Mouse (Mus musculus) neutrophil, adult 65 days (primary cell): ENCODE measurements around the gene T2. TPM values are rescaled to one million over a fixed set of nuclear protein-coding genes. Genes with fewer than 3 reads are reported as not detected.

Experiments used
- total RNA-seq: library from RNA; stranded (reverse); gene quantifications from 2 replicates; pipeline ENCODE4 v1.2.4, GENCODE M21; 2023

T2 gene
- not detected in 2 replicates for total RNA-seq

GRCm38 (mm10) chr17:8355692-8356091, at the start of gene T2:
Gene T2, plus strand, starts transcription at chr17:8355992.

GRCm38 (mm10) chr17:8310838-8311614, 44.8 kb upstream of the T2 start, which contains the start of gene Sft2d1:
Gene Sft2d1, plus strand, starts transcription at chr17:8311102.

GRCm38 (mm10) chr17:8337159-8337558, 18.6 kb upstream of the T2 start, which contains the start of gene Prr18:
Gene Prr18, plus strand, starts transcription at chr17:8337459.

GRCm38 (mm10) chr17:8433978-8434960, 78.5 kb downstream of the T2 start, which contains the start of gene T:
Gene T, plus strand, starts transcription at chr17:8434423.

Other genes starting within 250 kb of the T2 start
- gene Gm49673, start 208.2 kb upstream of the T2 start, total RNA-seq = 0.32 and 0.38 TPM in 2 replicates
- gene Rnaset2a, start 207.9 kb upstream of the T2 start, total RNA-seq = 24.0 and 30.5 TPM in 2 replicates
- 16.8 and 24.5 TPM in 2 replicates for gene Fgfr1op, start 190.5 kb upstream of the T2 start, total RNA-seq
- gene Ccr6, start 119.9 kb upstream of the T2 start, total RNA-seq = not detected in 2 replicates
- gene Mpc1, start 73.1 kb upstream of the T2 start, total RNA-seq = 65.4 and 68.7 TPM in 2 replicates
- gene Sft2d1, start 44.9 kb upstream of the T2 start, total RNA-seq = 94.6 and 108 TPM in 2 replicates
- gene Prr18, start 18.5 kb upstream of the T2 start, total RNA-seq = 0.43 TPM in 1 of 2 replicates, not detected in the other
- not detected in 2 replicates for gene T, start 78.4 kb downstream of the T2 start, total RNA-seq
- 0.68 and 0.79 TPM in 2 replicates for gene Pde10a, start 169.4 kb downstream of the T2 start, total RNA-seq
- gene Gm17087, start 211.0 kb downstream of the T2 start, total RNA-seq = not detected in 2 replicates